Mouse (Mus musculus) kidney, adult 2 months (tissue): ENCODE results near the gene Uggt1. TPM values are rescaled to one million over a fixed set of nuclear protein-coding genes. Genes with fewer than 3 reads are reported as not detected.
A peak's percentile ranks its signal among the peaks of the same experiment; 100 is the strongest.

ENCODE experiments used
- DNase-seq: peaks from one replicate; pipeline ENCODE4 v3.0.0; 2021
- H3K27ac ChIP-seq: fragments of 200-500 bp; 2 replicates; pipeline ENCODE4 v1.5.1; 2012; ENCODE audit warnings: low read depth, low read length, control low read depth, inconsistent platforms; ENCODE audit not compliant: insufficient read depth
- H3K27me3 ChIP-seq: fragments of 200-500 bp; replicated peaks from 2 replicates; pipeline ENCODE4 v1.6.1; 2012; ENCODE audit warnings: mild to moderate bottlenecking, moderate library complexity, low read length, inconsistent platforms; ENCODE audit not compliant: control insufficient read depth, insufficient read depth
- H3K36me3 ChIP-seq: fragments of 200-500 bp; 2 replicates; pipeline ENCODE4 v1.6.1; 2012; ENCODE audit warnings: mild to moderate bottlenecking, moderate library complexity, low read length, inconsistent platforms; ENCODE audit not compliant: control insufficient read depth, insufficient read depth
- H3K4me1 ChIP-seq: fragments of 200-500 bp; 2 replicates; pipeline ENCODE4 v1.6.1; 2011; ENCODE audit warnings: low read length; ENCODE audit not compliant: control insufficient read depth, insufficient read depth
- H3K4me3 ChIP-seq: fragments of 200-500 bp; 2 replicates; pipeline ENCODE4 v1.5.1; 2011; ENCODE audit warnings: mild to moderate bottlenecking, low read depth, low read length, control low read depth; ENCODE audit not compliant: insufficient read depth
- CTCF ChIP-seq: fragments of 200-500 bp; conservative IDR thresholded peaks from 2 replicates; pipeline ENCODE4 v1.5.1; 2011; ENCODE audit warnings: low read depth, mild to moderate bottlenecking, control low read depth, low read length, moderate library complexity, mixed read lengths; ENCODE audit not compliant: insufficient read depth, insufficient read length
- POLR2A ChIP-seq: fragments of 200-500 bp; IDR thresholded peaks from one replicate; pipeline ENCODE4 v1.6.1; 2011; ENCODE audit warnings: low read depth, low read length, control low read depth
- WGBS: fragments of 180-500 bp; shearing (Covaris S2); methylation state at CpG from one replicate; pipeline ENCODE4 v1.1.7; 2018; 5-methylcytosine and 5-hydroxymethylcytosine counted together
- polyA plus RNA-seq: library from polyadenylated mRNA; depleted of rRNA; stranded (reverse); fragments of >200 nt; gene quantifications from 2 replicates; pipeline ENCODE4 v1.2.3, GENCODE M21; 2012

Uggt1 gene
- polyA plus RNA-seq, 1 experiment = 15.3 TPM

DNA sequence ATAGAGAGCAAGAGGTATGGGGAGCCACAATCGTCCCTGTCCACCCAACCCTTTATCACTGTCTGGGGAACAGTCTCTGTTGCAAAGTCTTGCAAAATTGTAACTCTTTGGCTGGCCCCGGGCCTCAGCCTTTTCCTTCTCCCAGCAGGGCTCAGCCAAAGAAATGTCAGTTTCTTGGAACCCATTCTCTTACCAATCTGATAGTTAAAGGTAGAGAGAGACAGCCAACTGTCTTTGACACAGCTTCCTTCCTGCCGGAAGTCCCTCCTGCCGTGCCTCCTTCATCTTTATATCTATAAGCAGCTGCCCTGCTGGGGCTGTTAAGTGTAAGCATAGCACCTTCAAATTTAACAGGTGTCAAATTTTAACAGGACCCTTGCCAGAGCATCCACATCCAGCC, 113.4 kb downstream of the Uggt1 start:
- DNase-seq = peak; percentile 35
- H3K4me3 ChIP-seq = no peak overlapping the region
- H3K36me3 ChIP-seq = no peaks in the 10 kb centered on the region
- 73% methylated on average over 4 of the region's 4 CpGs for WGBS
- TF ChIP-seq CTCF (no peak), POLR2A (no peak)
- no peak overlapping the region for H3K27ac ChIP-seq
- peaks cover 2% of the 10 kb centered on the region; the same call in 1 of the 2 replicates for H3K4me1 ChIP-seq
- H3K27me3 ChIP-seq = no peaks in the 10 kb centered on the region

DNA sequence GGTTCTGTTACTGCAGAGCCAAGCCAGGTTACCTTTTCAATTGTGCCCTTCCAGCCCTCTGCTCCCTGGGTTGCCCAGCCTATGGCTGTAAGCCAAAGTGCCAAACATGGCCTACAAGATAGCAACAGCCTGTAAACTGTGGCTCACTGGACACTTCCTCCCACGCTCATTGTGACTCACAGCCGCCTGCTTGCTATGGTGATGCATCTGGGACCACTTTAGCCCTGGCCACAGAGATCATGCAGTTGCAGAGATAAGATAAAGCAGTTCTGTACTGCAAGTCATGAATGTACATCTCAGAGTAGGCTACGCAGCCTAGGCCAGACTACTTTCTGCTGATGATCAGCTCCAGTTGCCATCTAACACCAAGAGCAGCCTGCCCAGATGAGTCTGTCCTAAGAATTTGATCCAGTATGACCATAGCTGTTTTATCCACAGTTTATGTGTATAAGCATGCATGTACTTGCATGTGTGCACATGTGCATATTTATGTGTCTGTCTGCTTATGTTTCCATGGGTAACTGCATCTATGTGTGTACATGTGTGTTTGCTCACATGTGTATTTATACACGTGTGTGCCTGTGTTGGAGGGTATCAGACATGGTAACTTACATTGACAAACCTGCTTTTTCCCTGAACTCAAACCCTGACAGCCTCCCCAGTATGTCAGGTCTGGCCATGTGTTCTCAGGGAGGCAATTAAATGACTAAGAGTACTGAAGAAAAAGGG, 114.0 kb downstream of the Uggt1 start:
- Histone ChIP-seq H3K27ac (no peak overlapping the region), H3K27me3 (no peaks in the 10 kb centered on the region), H3K4me1 (peaks cover 2% of the 10 kb centered on the region; the same call in 1 of the 2 replicates), H3K4me3 (no peak overlapping the region), H3K36me3 (no peaks in the 10 kb centered on the region)
- TF ChIP-seq CTCF (no peak), POLR2A (no peak)
- WGBS = 88% methylated on average over 4 of the region's 4 CpGs
- no peak for DNase-seq

- no peaks in the 10 kb centered on the region for H3K27me3 ChIP-seq
- no peak overlapping the region for H3K27ac ChIP-seq
- TF ChIP-seq POLR2A (no peak), CTCF (no peak)
- no peak for DNase-seq
- 91% methylated on average over 8 of the region's 8 CpGs for WGBS
- H3K36me3 ChIP-seq = no peaks in the 10 kb centered on the region
- H3K4me3 ChIP-seq = no peak overlapping the region
- H3K4me1 ChIP-seq = peaks cover 2% of the 10 kb centered on the region; the same call in 1 of the 2 replicates
These were observed 114.6 kb downstream of the Uggt1 start for GRCm38 (mm10) chr1:36129881-36130280.

- peak; percentile 78 for DNase-seq
- TF ChIP-seq POLR2A = no peak
- TF ChIP-seq CTCF = no peak
- no peaks in the 10 kb centered on the region for H3K36me3 ChIP-seq
- H3K4me1 ChIP-seq = peaks cover 2% of the 10 kb centered on the region; the same call in 1 of the 2 replicates
- 0 out of 2 replicates have a peak overlapping the region, but pooled peaks have one; percentile 36 for H3K27ac ChIP-seq
- H3K27me3 ChIP-seq = no peaks in the 10 kb centered on the region
- H3K4me3 ChIP-seq = no peak overlapping the region
- WGBS = 14% methylated on average over 4 of the region's 4 CpGs
These were observed 115.4 kb downstream of the Uggt1 start for GRCm38 (mm10) chr1:36129126-36129525.

- H3K4me3 ChIP-seq = no peak overlapping the region
- H3K36me3 ChIP-seq = no peaks in the 10 kb centered on the region
- H3K27me3 ChIP-seq = no peaks in the 10 kb centered on the region
- TF ChIP-seq POLR2A = no peak
- no peak for TF ChIP-seq CTCF
- no peak overlapping the region for H3K27ac ChIP-seq
- peaks cover 2% of the 10 kb centered on the region; the same call in 1 of the 2 replicates for H3K4me1 ChIP-seq
- WGBS = 59% methylated on average over 7 of the region's 7 CpGs
- no peak for DNase-seq
These were observed 119.4 kb downstream of the Uggt1 start for GRCm38 (mm10) chr1:36125076-36125475.

- no peaks in the 10 kb centered on the region for H3K36me3 ChIP-seq
- H3K27me3 ChIP-seq = no peaks in the 10 kb centered on the region
- no peak overlapping the region for H3K4me3 ChIP-seq
- 91% methylated on average over 8 of the region's 8 CpGs for WGBS
- DNase-seq = no peak
- H3K4me1 ChIP-seq = no peaks in the 10 kb centered on the region
- TF ChIP-seq CTCF (no peak), POLR2A (no peak)
- no peak overlapping the region for H3K27ac ChIP-seq
These were observed 123.3 kb downstream of the Uggt1 start for GRCm38 (mm10) chr1:36121172-36121571.

GRCm38 (mm10) chr1:36119426-36119825, 125.1 kb downstream of the Uggt1 start:
- no peaks in the 10 kb centered on the region for H3K4me1 ChIP-seq
- no peak overlapping the region for H3K4me3 ChIP-seq
- H3K36me3 ChIP-seq = no peaks in the 10 kb centered on the region
- DNase-seq = no peak
- TF ChIP-seq CTCF = no peak
- TF ChIP-seq POLR2A = no peak
- peak overlapping the region; percentile 31; the same call in 1 of the 2 replicates for H3K27ac ChIP-seq
- no peaks in the 10 kb centered on the region for H3K27me3 ChIP-seq
- WGBS = 81% methylated on average over 4 of the region's 4 CpGs

GRCm38 (mm10) chr1:36118958-36119357, 125.6 kb downstream of the Uggt1 start:
- Histone ChIP-seq H3K4me3 (no peak overlapping the region), H3K27me3 (no peaks in the 10 kb centered on the region), H3K27ac (no peak overlapping the region), H3K4me1 (no peaks in the 10 kb centered on the region), H3K36me3 (no peaks in the 10 kb centered on the region)
- 83% methylated on average over 3 of the region's 3 CpGs for WGBS
- no peak for DNase-seq
- TF ChIP-seq CTCF (no peak), POLR2A (no peak)
